Mouse (Mus musculus) common myeloid progenitor, adult 5-6 weeks (primary cell): Measurements from ENCODE around the gene F5. TPM values are rescaled to one million over a fixed set of nuclear protein-coding genes. Genes with fewer than 3 reads are reported as not detected.

Experiments
- ATAC-seq: replicated peaks from 2 replicates; pipeline ENCODE4 v1.8.0; 2016; ENCODE audit warnings: low read depth, mild to moderate bottlenecking, moderate TSS enrichment, inconsistent platforms; ENCODE audit not compliant: poor library complexity, severe bottlenecking
- total RNA-seq: library from RNA; stranded (forward); fragments of 200-1000, 187-1606 nt; gene quantifications from 2 replicates; pipeline ENCODE4 v1.2.3, GENCODE M21; 2017

F5 gene
- total RNA-seq, 1 experiment from 2014 or later: 1.6 TPM

GRCm38 (mm10) chr1:164154983-164155382 lies 3.3 kb downstream of the F5 start:
- ATAC-seq: no peak

DNA sequence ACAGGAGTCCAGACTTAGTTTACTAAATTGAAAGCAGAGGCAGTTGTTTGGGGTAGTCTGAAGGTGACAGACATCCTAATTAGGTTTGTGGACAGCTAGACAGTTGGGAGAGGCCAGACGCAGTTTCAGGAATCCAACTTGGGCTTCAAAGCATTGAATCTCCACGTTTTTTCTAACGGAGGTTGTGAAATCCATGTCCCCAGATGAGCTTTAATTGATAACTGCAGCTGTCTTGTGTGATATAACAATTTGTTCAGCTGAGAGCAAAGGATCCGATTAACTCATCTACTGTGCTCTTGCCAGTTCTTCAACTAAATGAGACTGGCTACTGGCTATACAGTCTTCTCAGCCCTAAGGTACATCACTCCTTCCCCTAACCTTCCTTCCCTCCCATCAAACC lies 6.9 kb downstream of the F5 start:
- ATAC-seq: no peak

GRCm38 (mm10) chr1:164159781-164160180 lies 8.1 kb downstream of the F5 start:
- no peak for ATAC-seq

DNA sequence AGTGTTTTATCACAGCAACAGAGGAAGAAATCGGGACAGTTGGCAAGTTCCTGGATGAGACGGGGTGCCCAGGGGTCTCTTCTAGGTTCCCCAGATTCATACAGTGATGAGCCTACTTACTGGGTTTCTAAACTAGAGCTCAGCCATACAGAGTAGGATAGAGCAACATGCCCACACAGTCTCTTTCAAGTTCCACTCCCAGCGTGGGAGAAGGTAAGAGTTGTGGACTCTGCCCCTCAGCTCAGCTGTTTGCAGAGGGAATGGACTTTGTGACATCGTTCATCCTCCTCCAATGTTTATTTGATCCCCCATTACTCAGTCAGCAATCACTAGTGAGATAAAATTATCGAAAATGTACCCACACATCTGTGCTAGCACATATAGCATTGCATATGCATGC lies 11.1 kb downstream of the F5 start:
- ATAC-seq: no peak

DNA sequence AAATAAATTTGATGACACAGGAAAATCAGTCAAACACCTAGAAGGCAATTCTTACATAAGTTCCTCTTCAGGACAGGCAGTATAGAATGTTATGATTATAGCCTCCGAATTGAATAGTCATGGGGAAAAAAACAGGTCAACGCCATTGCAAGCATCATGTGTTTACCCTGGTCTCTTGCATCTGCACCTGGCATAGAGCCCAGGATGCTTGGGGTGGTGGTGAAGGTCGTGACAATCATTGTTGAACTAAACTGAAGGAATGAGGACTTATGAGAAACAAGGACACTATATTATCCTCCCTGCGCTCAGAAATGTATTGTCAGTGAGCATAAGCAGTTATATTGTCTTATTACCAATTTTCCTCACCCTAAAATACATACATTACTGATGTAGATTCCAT lies 17.2 kb downstream of the F5 start:
- ATAC-seq: no peak

DNA sequence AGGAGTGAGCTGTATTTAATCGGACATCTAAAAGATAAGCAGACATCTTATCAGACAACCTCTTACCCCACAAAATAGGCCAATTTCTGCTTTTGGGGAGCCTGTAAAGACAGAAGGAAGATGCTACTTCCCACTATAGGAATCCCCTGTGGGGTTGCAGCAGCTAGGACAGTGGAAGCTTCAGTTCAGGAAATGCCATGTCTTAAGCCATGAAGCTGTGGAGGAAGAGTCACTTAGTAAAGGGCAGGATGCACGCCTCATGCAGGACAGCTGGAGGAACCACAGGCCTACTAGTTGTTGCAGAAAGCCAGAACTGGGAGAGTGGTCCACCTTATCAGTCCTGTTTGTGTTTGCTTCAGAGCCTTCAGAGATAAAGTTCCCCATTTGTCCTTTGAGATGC lies 18.8 kb downstream of the F5 start:
- ATAC-seq: 0 out of 2 replicates have a peak, but pooled peaks have one; percentile 32

DNA sequence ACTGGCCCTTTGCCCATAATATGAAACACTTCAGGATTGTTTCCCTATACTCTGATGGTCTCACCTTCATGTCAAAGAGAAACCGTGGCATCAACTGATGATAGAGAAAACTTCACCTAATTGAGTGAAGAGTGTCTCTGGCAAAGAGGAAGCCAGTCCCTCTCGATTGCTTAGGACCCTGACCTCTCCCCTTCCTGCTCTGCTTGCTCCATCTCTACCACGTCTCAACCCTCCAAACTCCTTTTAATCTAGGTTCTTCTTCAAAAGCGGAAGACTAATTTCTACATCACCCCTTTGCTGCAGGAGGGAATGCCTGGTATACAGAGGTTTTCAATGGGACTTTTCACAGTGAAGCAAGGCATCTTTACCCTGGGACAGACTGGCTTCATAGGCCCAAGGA lies 21.5 kb downstream of the F5 start:
- ATAC-seq: no peak

- ATAC-seq: no peak
Measured at GRCm38 (mm10) chr1:164176856-164177255, 25.2 kb downstream of the F5 start.

GRCm38 (mm10) chr1:164178429-164178828 lies 26.8 kb downstream of the F5 start:
- no peak for ATAC-seq

DNA sequence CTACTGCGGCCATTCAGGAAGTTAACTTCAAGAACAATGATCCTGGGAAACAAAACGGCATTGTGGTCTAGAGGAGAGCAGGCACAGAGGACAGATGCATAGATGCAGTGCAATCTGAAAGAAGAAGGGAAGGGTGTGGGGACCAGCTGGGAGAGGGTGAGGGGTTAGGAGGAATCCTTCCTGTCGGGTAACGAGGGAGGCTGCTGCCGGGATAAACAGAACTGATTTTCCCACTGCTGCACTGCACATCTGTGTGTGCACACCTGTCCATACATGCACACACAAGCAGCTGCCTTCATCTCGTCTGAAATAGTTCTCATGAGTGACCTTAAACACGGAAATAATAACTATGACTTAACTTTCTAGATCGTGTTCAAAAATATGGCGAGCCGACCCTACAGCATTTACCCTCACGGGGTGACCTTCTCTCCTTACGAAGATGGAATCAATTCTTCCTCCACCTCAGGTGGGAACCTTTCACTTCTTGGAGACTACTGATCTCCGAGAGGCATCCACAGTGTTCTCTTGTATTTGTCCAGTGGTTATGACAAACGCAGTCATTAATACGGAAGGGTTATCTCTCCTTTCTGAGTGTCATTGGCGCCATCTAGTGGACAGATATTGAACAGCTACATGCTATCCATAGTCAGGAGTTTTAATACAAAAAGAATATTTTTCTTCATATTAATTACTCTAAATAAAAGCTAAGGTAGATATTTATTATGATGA lies 32.7 kb downstream of the F5 start:
- peak; percentile 97 for ATAC-seq

DNA sequence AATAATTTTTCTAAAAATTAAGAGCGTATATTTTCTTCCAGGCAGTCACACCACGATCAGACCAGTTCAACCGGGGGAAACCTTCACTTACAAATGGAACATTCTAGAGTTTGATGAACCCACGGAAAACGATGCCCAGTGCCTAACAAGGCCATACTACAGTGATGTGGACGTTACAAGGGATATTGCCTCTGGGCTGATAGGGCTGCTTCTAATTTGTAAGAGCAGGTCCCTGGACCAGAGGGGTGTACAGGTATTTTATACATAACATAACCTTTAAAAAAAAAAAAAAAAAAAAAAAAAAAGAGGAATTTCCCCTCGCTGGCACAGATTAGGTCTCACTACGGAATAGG lies 33.2 kb downstream of the F5 start:
- no peak for ATAC-seq

- ATAC-seq: no peak
Measured at GRCm38 (mm10) chr1:164185316-164185715, 33.7 kb downstream of the F5 start.

GRCm38 (mm10) chr1:164187002-164187560 lies 35.4 kb downstream of the F5 start:
- no peak for ATAC-seq

DNA sequence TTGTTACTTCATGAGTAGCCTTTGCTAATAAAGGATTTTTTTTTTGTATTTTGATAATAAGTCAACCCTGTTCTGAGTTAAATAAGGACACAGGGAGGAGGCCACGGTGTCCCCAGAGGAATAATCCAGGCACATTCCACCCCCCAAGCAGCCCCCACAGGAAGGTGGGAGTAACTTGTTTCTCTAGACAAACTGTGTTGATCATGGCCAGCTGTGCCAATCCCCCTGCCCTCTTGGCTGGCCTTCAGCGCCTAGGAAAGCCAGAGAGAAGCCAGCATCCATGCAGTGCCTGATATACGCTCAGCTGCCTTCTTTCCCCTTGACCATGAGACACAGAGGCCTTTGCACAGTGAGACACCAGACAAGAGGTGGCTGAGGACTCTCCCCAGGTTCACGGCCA lies 47.9 kb downstream of the F5 start:
- ATAC-seq: no peak

DNA sequence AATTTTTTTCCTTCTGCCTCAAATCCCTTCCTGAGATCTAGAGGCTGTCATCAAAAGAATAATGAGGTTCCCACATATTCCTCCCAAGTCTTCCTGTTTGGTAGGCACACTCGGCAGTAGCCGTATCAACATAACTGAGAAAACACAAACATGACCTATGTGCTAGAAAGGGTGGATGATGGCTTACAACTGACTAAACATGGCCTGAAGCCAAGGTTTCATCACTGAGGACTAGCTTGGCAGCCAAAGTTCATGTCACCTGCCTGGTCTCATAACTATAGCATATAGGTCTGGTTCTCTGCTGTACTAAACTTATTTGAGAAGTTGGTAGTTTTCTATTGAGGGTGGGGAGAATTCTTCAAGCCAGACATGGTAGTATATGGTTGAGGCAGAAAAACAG lies 56.8 kb downstream of the F5 start:
- no peak for ATAC-seq

DNA sequence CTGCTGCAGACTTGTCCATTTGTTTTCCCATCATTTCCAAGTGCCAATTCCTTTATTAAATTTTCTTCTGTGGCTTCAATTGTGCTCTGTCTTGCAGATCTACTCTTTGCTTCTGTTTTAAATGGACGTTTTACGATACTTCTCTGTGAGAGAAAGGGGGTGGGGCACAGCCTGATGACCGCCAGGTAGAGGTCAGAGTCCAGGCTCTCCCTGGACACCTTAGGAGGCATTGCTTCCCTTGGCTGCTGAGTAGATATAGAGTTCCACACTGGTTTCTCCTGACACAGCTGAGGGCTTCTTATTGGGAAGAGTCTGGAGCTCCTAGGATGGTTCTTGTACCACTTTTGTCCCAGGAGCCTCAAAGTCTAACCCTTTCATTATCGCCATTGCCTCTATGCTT lies 59.3 kb downstream of the F5 start:
- ATAC-seq: no peak

DNA sequence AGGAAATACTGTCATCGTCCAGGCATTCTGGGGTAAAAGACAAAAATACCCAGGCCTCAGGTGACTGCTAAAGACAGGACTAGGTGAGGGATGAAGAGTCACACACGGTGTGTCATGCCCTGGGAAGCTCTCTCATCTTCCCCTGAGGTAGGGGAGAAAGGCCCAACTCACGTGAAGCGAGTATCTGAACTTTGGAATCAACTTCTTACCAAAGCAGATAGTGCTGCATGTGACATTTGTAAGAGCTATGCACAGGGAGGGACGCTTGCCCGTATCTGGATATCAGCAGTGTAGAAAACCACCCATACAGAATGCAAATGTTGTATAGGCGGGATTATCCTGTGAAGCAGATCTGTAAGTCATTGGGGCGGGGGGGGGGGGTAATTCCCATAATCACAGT lies 61.0 kb downstream of the F5 start:
- ATAC-seq: no peak

GRCm38 (mm10) chr1:164214190-164214589 lies 62.6 kb downstream of the F5 start:
- ATAC-seq: no peak

- no peak for ATAC-seq
Measured at GRCm38 (mm10) chr1:164215097-164215496, 63.5 kb downstream of the F5 start.

DNA sequence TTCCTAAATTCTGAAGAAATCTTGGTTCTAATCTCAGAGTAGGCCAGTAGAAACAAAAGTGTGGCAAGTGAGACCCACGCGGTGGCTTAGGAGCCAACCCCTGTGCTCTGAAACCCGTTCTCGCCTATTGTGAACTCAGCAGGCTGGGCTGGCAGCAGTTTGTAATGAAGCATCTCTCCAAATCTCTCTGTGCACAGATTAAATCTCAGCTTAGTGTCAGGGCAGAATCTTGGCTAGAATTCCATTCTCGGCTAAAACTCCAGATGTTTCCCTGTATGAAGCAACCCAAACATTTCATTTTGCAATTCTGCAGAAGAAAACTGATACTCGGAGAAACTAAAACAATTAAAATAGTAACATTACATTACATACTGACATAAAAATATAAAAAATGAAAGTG lies 63.9 kb downstream of the F5 start:
- no peak for ATAC-seq

DNA sequence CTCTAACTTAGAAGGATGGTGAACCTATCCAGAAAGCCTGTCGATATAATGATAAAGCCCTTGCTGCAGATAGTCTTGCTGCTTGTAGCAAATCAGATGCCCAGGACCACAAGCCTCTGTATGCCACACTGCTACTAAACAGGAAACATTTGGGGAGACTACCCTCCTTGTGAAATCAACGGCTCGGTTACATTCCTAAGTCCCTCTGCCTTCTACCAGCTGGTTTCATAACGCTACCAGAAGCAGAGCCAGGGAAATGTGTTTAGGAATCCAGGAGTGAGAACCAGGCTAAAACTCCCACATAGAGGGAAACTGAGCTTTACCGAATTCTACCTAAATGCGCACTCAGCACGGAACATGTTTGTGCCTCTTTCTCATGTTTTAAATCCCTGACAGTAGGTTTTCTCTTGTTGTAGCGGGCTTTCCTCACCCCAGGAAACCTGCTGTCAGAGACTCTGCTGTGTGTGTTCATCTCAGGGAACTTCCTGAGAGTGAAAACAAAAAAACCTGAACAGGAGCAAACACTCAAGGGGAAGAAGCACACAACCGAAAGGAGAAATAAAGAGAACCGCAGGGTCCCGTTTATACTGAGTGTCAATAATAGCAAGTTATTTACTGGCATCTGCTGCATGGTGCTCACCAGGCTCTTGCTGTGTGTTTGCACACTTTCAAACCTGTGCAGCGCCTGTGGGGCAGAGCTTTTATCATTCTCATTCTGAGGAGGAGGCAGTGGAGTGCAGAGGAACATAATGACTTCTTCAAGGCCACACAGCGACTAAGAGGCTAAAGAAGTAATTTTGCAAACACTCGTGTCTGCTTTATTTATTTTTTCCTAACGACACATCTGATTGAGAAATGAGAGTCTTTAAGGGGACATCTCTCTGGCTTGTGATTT lies 66.4 kb downstream of the F5 start:
- ATAC-seq: peak; percentile 85
